Mouse (Mus musculus) right cerebral cortex, postnatal 4 days (tissue): ENCODE data around the gene Rps7.

ENCODE experiments used
- DNase-seq: peaks from one replicate; pipeline ENCODE4 v3.0.0-alpha.2; 2022

The Rps7 gene

GRCm38 (mm10) chr12:28614401-28614800, 21.4 kb downstream of the Rps7 start:
- no peak for DNase-seq

- DNase-seq = no peak
Observed at GRCm38 (mm10) chr12:28612391-28612790, 23.4 kb downstream of the Rps7 start.

GRCm38 (mm10) chr12:28607546-28608305, 28.0 kb downstream of the Rps7 start:
- DNase-seq = peak; percentile 38

GRCm38 (mm10) chr12:28603494-28603893, 32.3 kb downstream of the Rps7 start:
- no peak for DNase-seq

GRCm38 (mm10) chr12:28602259-28602658, 33.5 kb downstream of the Rps7 start:
- no peak for DNase-seq

GRCm38 (mm10) chr12:28598526-28598991, 37.2 kb downstream of the Rps7 start:
- DNase-seq = no peak

- no peak for DNase-seq
Observed at GRCm38 (mm10) chr12:28598110-28598509, 37.6 kb downstream of the Rps7 start.

GRCm38 (mm10) chr12:28597699-28598098, 38.1 kb downstream of the Rps7 start:
- DNase-seq = no peak

- DNase-seq = no peak
Observed at GRCm38 (mm10) chr12:28596851-28597250, 38.9 kb downstream of the Rps7 start.

GRCm38 (mm10) chr12:28590428-28590827, 45.3 kb downstream of the Rps7 start:
- peak; percentile 27 for DNase-seq

GRCm38 (mm10) chr12:28589090-28589868, 46.5 kb downstream of the Rps7 start:
- peak; percentile 85 for DNase-seq

- peak; percentile 50 for DNase-seq
Observed at GRCm38 (mm10) chr12:28587949-28588348, 47.8 kb downstream of the Rps7 start.

GRCm38 (mm10) chr12:28584036-28584435, 51.7 kb downstream of the Rps7 start:
- peak; percentile 39 for DNase-seq

GRCm38 (mm10) chr12:28582423-28582822, 53.3 kb downstream of the Rps7 start, which contains the start of gene Allc:
Allc (minus strand) TSS chr12:28582523.
- no peak for DNase-seq
